Mouse (Mus musculus): ENCODE measurements at regions not wholly inside any gene's neighbourhood (a gene's known extent, or its start where the extent isn't known, plus 50 kb on each side); places are given as distances from the start of the nearest gene placed in this dataset.

DNA sequence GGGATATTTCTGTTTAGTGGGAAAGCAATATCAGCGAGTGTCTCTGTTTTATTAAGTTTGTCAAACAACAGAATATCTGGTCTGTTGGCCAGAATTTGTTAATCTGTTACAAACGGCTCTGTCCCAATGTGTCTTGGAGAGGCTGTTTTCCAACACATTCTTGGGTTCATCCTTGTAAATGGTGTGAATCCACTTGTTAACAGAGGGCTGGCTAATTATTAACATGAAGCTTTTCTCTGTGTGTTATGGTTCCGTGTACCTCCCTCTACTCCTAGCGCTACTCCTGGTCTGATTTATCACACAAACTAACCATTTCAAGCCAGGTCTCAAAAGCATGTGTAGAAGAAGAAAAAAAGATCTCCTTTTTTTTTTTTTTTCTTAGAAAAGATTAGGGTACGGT, 60.4 kb downstream of the Pou3f3 start:
- H3K4me2 ChIP-seq (ENCODE audit: low read length) = no peak overlapping the region
- no peaks in the 10 kb centered on the region for H3K4me1 ChIP-seq (ENCODE audit: control insufficient read depth, insufficient read depth, low read length)
- no peak overlapping the region for H3K27ac ChIP-seq (replicated peaks; ENCODE audit: low read depth, low read length)
- 94% methylated on average over 5 of the region's 5 CpGs for WGBS
- no peaks in the 10 kb centered on the region for H3K9me3 ChIP-seq (ENCODE audit: control insufficient read depth, low read length)
- ATAC-seq (ENCODE audit: low FRiP score, low TSS enrichment) (no peak), DNase-seq (no peak)
- no peak overlapping the region for H3K9ac ChIP-seq (replicated peaks; ENCODE audit: low read length)
- H3K27me3 ChIP-seq (ENCODE audit: control insufficient read depth, insufficient read depth, low read length) = no peaks in the 10 kb centered on the region
- H3K36me3 ChIP-seq (ENCODE audit: control insufficient read depth, insufficient read depth, low read length) = no peaks in the 10 kb centered on the region
- H3K4me3 ChIP-seq (replicated peaks; ENCODE audit: low read depth, low read length) = no peak overlapping the region

DNA sequence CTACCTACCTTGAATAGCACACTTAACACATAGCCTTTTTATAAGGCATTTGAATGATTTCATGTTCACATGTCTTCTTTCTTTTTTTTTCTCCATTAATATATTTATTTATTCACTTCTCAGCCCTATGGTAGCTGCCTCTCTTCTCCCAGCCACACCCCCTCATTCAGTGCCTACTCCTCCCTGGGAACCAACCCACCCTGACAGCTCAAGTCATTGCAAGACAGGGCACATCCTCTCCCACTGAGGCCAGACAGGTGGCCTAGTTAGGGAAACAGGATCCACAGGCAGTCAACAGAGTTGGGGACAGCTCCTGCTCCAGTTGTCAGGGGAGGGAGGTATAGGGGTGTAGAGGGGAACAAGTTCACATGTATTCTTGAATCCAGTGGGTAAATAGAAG, 60.9 kb downstream of the Pou3f3 start:
- Histone ChIP-seq H3K36me3 (ENCODE audit: control insufficient read depth, insufficient read depth, low read length) (no peaks in the 10 kb centered on the region), H3K9ac (replicated peaks; ENCODE audit: low read length) (no peak overlapping the region), H3K27me3 (ENCODE audit: control insufficient read depth, insufficient read depth, low read length) (no peaks in the 10 kb centered on the region), H3K4me1 (ENCODE audit: control insufficient read depth, insufficient read depth, low read length) (no peaks in the 10 kb centered on the region), H3K27ac (replicated peaks; ENCODE audit: low read depth, low read length) (no peak overlapping the region), H3K4me2 (ENCODE audit: low read length) (no peak overlapping the region), H3K4me3 (replicated peaks; ENCODE audit: low read depth, low read length) (no peak overlapping the region), H3K9me3 (ENCODE audit: control insufficient read depth, low read length) (no peaks in the 10 kb centered on the region)
- DNase-seq (no peak), ATAC-seq (ENCODE audit: low FRiP score, low TSS enrichment) (no peak)

DNA sequence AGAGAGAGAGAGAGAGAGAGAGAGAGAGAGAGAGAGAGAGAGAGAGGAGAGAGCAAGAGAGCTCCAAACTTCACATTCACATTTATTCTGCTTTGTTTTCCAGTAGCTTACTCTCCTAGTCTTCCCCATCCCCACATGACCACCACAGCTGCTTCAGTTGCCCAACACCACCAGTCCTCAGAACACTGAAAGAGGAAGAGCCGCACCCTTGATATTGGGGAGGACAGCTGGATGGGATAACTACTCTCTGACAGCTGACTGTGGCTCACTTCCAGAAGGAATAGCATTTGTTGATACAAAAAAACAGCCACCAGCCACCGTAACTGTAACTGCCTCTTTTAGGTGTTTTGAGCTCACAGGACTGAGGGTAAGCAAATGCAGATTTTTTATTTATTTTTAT, 67.9 kb downstream of the Pou3f3 start:
- H3K36me3 ChIP-seq (ENCODE audit: control insufficient read depth, insufficient read depth, low read length) = no peaks in the 10 kb centered on the region
- WGBS = 89% methylated on average over 2 of the region's 2 CpGs
- H3K27me3 ChIP-seq (ENCODE audit: control insufficient read depth, insufficient read depth, low read length) = no peaks in the 10 kb centered on the region
- no peaks in the 10 kb centered on the region for H3K9me3 ChIP-seq (ENCODE audit: control insufficient read depth, low read length)
- no peak overlapping the region for H3K9ac ChIP-seq (replicated peaks; ENCODE audit: low read length)
- no peak for DNase-seq
- no peak overlapping the region for H3K4me3 ChIP-seq (replicated peaks; ENCODE audit: low read depth, low read length)
- ATAC-seq (ENCODE audit: low FRiP score, low TSS enrichment) = no peak
- H3K27ac ChIP-seq (replicated peaks; ENCODE audit: low read depth, low read length) = no peak overlapping the region
- H3K4me2 ChIP-seq (ENCODE audit: low read length) = no peak overlapping the region
- no peaks in the 10 kb centered on the region for H3K4me1 ChIP-seq (ENCODE audit: control insufficient read depth, insufficient read depth, low read length)

DNA sequence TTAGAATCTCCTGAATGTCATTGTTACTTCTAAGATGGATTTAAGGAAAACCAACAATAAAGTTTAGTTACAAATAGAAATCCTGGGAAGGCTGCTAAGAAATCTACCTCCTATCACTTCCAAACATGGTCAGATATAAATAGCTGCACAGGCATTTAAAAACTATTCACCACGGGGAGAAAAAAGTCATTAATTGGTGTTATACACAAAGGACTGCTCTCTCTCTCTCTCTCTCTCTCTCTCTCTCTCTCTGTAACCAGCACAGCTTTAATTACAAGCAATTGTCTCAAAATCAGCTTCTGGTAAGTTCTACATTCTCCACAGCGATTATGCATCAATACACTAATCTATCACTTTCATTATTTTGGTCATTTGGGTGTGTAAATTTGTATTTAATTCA, 68.5 kb downstream of the Pou3f3 start:
- Histone ChIP-seq H3K36me3 (ENCODE audit: control insufficient read depth, insufficient read depth, low read length) (no peaks in the 10 kb centered on the region), H3K9ac (replicated peaks; ENCODE audit: low read length) (no peak overlapping the region), H3K4me2 (ENCODE audit: low read length) (no peak overlapping the region), H3K9me3 (ENCODE audit: control insufficient read depth, low read length) (no peaks in the 10 kb centered on the region), H3K4me1 (ENCODE audit: control insufficient read depth, insufficient read depth, low read length) (no peaks in the 10 kb centered on the region), H3K27ac (replicated peaks; ENCODE audit: low read depth, low read length) (no peak overlapping the region), H3K4me3 (replicated peaks; ENCODE audit: low read depth, low read length) (no peak overlapping the region), H3K27me3 (ENCODE audit: control insufficient read depth, insufficient read depth, low read length) (no peaks in the 10 kb centered on the region)
- DNase-seq (no peak), ATAC-seq (ENCODE audit: low FRiP score, low TSS enrichment) (no peak)
- WGBS = 63% methylated on average over 2 of the region's 2 CpGs

DNA sequence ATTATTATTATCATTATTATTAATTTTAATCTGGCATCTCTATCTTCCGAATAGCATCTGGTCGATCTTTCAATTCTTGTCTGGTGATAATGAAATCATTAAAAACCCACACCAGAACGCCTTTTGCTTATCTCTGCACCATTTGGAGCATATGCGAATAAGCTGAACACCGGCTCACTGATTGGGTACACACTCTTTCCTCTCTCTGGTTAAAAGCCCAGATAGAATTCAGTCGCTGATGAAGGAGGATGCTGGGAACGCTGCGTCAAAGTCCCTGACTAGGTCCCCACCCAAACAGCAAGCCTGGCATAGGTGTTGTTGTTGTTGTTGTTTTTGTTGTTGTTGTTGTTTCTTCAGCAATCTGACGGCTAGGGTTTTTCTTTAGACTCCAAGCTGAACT, 74.5 kb downstream of the Pou3f3 start:
- ATAC-seq (ENCODE audit: low FRiP score, low TSS enrichment) = no peak
- no peaks in the 10 kb centered on the region for H3K27me3 ChIP-seq (ENCODE audit: control insufficient read depth, insufficient read depth, low read length)
- no peak overlapping the region for H3K4me3 ChIP-seq (replicated peaks; ENCODE audit: low read depth, low read length)
- H3K4me2 ChIP-seq (ENCODE audit: low read length) = no peak overlapping the region
- H3K9me3 ChIP-seq (ENCODE audit: control insufficient read depth, low read length) = no peaks in the 10 kb centered on the region
- H3K27ac ChIP-seq (replicated peaks; ENCODE audit: low read depth, low read length) = no peak overlapping the region
- H3K36me3 ChIP-seq (ENCODE audit: control insufficient read depth, insufficient read depth, low read length) = no peaks in the 10 kb centered on the region
- no peaks in the 10 kb centered on the region for H3K4me1 ChIP-seq (ENCODE audit: control insufficient read depth, insufficient read depth, low read length)
- DNase-seq = no peak
- H3K9ac ChIP-seq (replicated peaks; ENCODE audit: low read length) = no peak overlapping the region
- WGBS = 78% methylated on average over 9 of the region's 9 CpGs

DNA sequence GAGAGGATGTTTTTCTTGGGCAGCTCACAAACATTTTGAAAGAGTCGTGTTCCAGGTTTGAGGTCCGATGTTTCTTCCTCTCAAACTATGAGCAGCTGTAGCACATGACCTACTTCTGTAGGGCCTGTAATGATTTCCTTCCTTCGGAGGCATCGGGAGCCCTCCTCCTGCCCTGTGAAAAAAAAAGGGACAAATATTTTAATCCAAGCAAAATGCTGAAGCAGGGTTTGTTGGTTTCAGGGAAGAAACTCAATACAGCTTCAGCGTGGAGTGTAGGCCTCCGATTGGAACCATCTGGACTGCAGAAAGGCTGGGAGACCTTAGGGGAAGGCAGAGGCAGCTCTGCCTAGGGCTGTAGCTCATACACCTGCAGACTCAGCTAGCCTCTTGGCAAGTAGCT, 76.4 kb downstream of the Pou3f3 start:
- Histone ChIP-seq H3K4me2 (ENCODE audit: low read length) (no peak overlapping the region), H3K36me3 (ENCODE audit: control insufficient read depth, insufficient read depth, low read length) (no peaks in the 10 kb centered on the region), H3K4me3 (replicated peaks; ENCODE audit: low read depth, low read length) (no peak overlapping the region), H3K27ac (replicated peaks; ENCODE audit: low read depth, low read length) (no peak overlapping the region), H3K4me1 (ENCODE audit: control insufficient read depth, insufficient read depth, low read length) (no peaks in the 10 kb centered on the region), H3K9me3 (ENCODE audit: control insufficient read depth, low read length) (no peaks in the 10 kb centered on the region), H3K9ac (replicated peaks; ENCODE audit: low read length) (no peak overlapping the region), H3K27me3 (ENCODE audit: control insufficient read depth, insufficient read depth, low read length) (no peaks in the 10 kb centered on the region)
- 75% methylated on average over 6 of the region's 6 CpGs for WGBS
- no peak for DNase-seq
- no peak for ATAC-seq (ENCODE audit: low FRiP score, low TSS enrichment)

DNA sequence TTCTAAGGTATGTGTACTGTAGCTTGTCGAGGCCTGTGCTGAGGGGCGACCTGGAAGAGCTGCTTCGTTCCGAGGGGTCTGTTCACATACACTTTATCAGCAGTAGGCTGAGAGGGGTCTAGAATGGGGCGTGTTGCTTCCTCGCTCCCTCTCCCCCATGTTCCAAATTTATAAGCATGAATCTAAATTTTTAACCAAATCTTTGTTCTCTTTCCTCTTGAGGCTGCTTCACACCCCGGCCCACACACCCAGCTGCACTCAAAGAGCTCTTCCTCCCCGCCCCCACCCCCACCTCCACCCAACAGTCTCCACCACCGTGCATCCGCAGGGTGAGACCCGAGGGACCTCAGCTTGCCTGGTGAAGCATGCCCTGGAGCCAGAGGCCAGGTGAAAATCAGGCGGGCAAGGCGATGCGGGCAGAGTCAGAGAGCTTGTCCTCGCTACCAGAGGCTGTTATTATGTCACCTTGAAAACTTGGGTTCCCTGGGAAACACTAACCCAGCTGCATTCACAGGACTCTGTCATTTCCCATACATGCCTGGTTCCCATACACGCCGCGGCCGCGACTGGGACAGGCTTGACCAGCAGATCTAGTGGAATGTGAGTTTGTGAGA, 77.1 kb upstream of the Mrps9 start:
- ATAC-seq (ENCODE audit: low FRiP score, low TSS enrichment) (no peak; the same call in 1 of the 2 replicates), DNase-seq (no peak)
- 79% methylated on average over 20 of the region's 20 CpGs for WGBS
- Histone ChIP-seq H3K36me3 (ENCODE audit: control insufficient read depth, insufficient read depth, low read length) (no peaks in the 10 kb centered on the region), H3K9me3 (ENCODE audit: control insufficient read depth, low read length) (no peaks in the 10 kb centered on the region), H3K4me2 (ENCODE audit: low read length) (no peak overlapping the region), H3K4me3 (replicated peaks; ENCODE audit: low read depth, low read length) (no peak overlapping the region), H3K4me1 (ENCODE audit: control insufficient read depth, insufficient read depth, low read length) (no peaks in the 10 kb centered on the region), H3K9ac (replicated peaks; ENCODE audit: low read length) (no peak overlapping the region), H3K27me3 (ENCODE audit: control insufficient read depth, insufficient read depth, low read length) (no peaks in the 10 kb centered on the region), H3K27ac (replicated peaks; ENCODE audit: low read depth, low read length) (no peak overlapping the region)

DNA sequence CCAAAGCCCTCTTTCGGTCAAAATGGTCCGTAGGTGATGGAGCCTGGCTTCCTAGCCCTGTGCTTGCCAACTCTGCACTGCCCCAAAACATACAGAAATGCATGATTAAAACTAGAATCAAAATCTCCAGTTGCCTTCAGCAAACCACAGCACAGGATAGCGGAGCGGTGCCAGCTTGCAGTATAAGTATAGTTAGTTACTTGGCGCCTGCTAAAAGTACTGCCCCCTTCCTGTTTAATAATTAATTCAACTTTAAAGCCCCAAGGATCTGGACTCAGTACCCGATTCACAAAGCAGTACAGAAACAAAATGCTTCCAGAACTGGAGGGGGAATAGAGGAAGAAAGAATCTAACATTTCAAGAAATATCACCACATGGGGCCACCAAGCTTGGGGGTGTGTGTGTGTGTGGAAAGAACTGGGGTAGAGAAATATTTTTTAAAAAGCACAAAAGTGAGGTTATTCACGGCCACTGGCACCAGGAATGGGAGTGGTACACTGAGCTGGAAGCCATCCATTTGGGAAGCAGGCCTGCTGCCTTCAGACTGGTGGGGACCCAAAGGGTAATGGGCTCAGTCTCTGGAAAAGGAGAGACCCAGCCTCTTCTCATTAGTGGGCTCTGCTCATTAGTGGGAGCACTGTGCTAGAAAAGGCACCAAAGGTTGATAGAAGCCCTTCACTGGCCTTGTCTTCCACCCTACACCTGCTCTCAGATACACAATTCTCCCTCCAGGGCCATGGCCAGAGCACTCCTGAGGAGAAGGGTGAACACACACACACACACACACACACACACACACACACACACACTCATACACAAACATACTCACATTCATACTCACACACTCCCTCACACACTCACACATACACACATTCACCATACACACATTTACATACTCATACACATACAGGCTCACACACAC, 75.8 kb upstream of the Mrps9 start:
- 89% methylated on average over 7 of the region's 7 CpGs for WGBS
- H3K9ac ChIP-seq (replicated peaks; ENCODE audit: low read length) = no peak overlapping the region
- DNase-seq (no peak), ATAC-seq (ENCODE audit: low FRiP score, low TSS enrichment) (no peak)
- H3K36me3 ChIP-seq (ENCODE audit: control insufficient read depth, insufficient read depth, low read length) = no peaks in the 10 kb centered on the region
- H3K4me1 ChIP-seq (ENCODE audit: control insufficient read depth, insufficient read depth, low read length) = no peaks in the 10 kb centered on the region
- H3K27ac ChIP-seq (replicated peaks; ENCODE audit: low read depth, low read length) = no peak overlapping the region
- no peaks in the 10 kb centered on the region for H3K9me3 ChIP-seq (ENCODE audit: control insufficient read depth, low read length)
- no peak overlapping the region for H3K4me2 ChIP-seq (ENCODE audit: low read length)
- H3K4me3 ChIP-seq (replicated peaks; ENCODE audit: low read depth, low read length) = no peak overlapping the region
- no peaks in the 10 kb centered on the region for H3K27me3 ChIP-seq (ENCODE audit: control insufficient read depth, insufficient read depth, low read length)

DNA sequence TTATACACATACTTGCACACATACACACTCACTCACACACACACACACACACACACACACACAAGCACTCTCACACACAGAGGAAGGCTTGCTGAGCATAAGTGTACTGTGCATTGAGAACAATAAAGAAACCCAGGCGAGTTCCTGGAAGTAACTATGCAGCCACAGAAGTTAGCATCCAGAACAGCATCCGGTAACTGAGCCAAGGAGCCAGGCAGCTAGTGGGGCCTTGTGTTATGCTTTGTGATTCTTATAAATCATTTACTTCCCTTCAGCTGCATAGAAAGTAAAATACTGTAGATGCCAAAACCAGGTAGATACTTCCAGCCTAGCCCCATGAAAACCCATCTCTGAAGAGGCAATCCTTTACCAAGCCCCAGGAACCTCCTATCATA, 75.1 kb upstream of the Mrps9 start:
- H3K4me2 ChIP-seq (ENCODE audit: low read length) = no peak overlapping the region
- WGBS = 88% methylated on average over 2 of the region's 2 CpGs
- DNase-seq (no peak), ATAC-seq (ENCODE audit: low FRiP score, low TSS enrichment) (no peak)
- H3K4me3 ChIP-seq (replicated peaks; ENCODE audit: low read depth, low read length) = no peak overlapping the region
- H3K9ac ChIP-seq (replicated peaks; ENCODE audit: low read length) = no peak overlapping the region
- no peak overlapping the region for H3K27ac ChIP-seq (replicated peaks; ENCODE audit: low read depth, low read length)
- H3K27me3 ChIP-seq (ENCODE audit: control insufficient read depth, insufficient read depth, low read length) = no peaks in the 10 kb centered on the region
- no peaks in the 10 kb centered on the region for H3K4me1 ChIP-seq (ENCODE audit: control insufficient read depth, insufficient read depth, low read length)
- no peaks in the 10 kb centered on the region for H3K9me3 ChIP-seq (ENCODE audit: control insufficient read depth, low read length)
- no peaks in the 10 kb centered on the region for H3K36me3 ChIP-seq (ENCODE audit: control insufficient read depth, insufficient read depth, low read length)
